Mouse (Mus musculus) intestine, embryonic 14.5 days (tissue): ENCODE measurements around the gene 0610010F05Rik. TPM values are rescaled to one million over a fixed set of nuclear protein-coding genes. Genes with fewer than 3 reads are reported as not detected.

Experiments
- ATAC-seq: fragments of 200-750 bp; cut with Nextera tagmentation; replicated peaks from 2 replicates; pipeline ENCODE4 v1.8.0; 2017; ENCODE audit warnings: low read depth, moderate number of reproducible peaks, moderate TSS enrichment, moderate library complexity; ENCODE audit not compliant: low FRiP score, low TSS enrichment
- DNase-seq: peaks from one replicate; pipeline ENCODE4 v3.0.0-alpha.2; 2018; ENCODE audit warnings: low spot score
- H3K27ac ChIP-seq: fragments of 300-500 bp; sonication (generic); 2 replicates; pipeline ENCODE4 v1.5.1; 2014; ENCODE audit warnings: low read depth, mild to moderate bottlenecking, control low read depth
- H3K27me3 ChIP-seq: fragments of 300-500 bp; sonication (generic); replicated peaks from 2 replicates; pipeline ENCODE4 v1.6.1; 2014; ENCODE audit warnings: low read length, control low read depth; ENCODE audit not compliant: control insufficient read depth, insufficient read depth
- H3K36me3 ChIP-seq: fragments of 300-500 bp; sonication (generic); 2 replicates; pipeline ENCODE4 v1.6.1; 2014; ENCODE audit warnings: low read length, control low read depth; ENCODE audit not compliant: control insufficient read depth, insufficient read depth
- H3K4me1 ChIP-seq: fragments of 300-500 bp; sonication (generic); replicated peaks from 2 replicates; pipeline ENCODE4 v1.6.1; 2014; ENCODE audit warnings: low read length, control low read depth, mixed read lengths; ENCODE audit not compliant: control insufficient read depth, insufficient read depth
- H3K4me2 ChIP-seq: fragments of 300-500 bp; sonication (generic); 2 replicates; pipeline ENCODE4 v1.6.1; 2014; ENCODE audit warnings: low read length
- H3K4me3 ChIP-seq: fragments of 300-500 bp; sonication (generic); 2 replicates; pipeline ENCODE4 v1.5.1; 2014; ENCODE audit warnings: low read depth, low read length, control low read depth, mixed read lengths
- H3K9ac ChIP-seq: fragments of 300-500 bp; sonication (generic); 2 replicates; pipeline ENCODE4 v1.6.1; 2014; ENCODE audit warnings: mild to moderate bottlenecking, low read length
- H3K9me3 ChIP-seq: fragments of 300-500 bp; sonication (generic); 2 replicates; pipeline ENCODE4 v1.6.1; 2016; ENCODE audit warnings: low read length, control low read depth; ENCODE audit not compliant: control insufficient read depth
- WGBS: fragments of 180-500 bp; shearing (Covaris S2); extraction: QIAGEN DNeasy Blood & Tissue Kit; methylation state at CpG from one replicate; pipeline ENCODE4 v1.1.7; 2014; 5-methylcytosine and 5-hydroxymethylcytosine counted together
- polyA plus RNA-seq: library from polyadenylated mRNA; unstranded; fragments of >200 nt; fragmentation: Nextera tagmentation; extraction: Ambion mirVana; gene quantifications from 2 replicates; pipeline ENCODE4 v1.2.1, GENCODE M21; 2014

The 0610010F05Rik gene
- polyA plus RNA-seq: 29.2 and 29.9 TPM in 2 replicates

- H3K4me3 ChIP-seq: peak within 1 kb of the TSS; percentile 68
- H3K36me3 ChIP-seq: peaks cover 2% of the 10 kb centered on the region
- ATAC-seq (peak; percentile 100), DNase-seq (peak; percentile 89)
- no peaks in the 10 kb centered on the region for H3K27me3 ChIP-seq
- under 1% methylated on average over 73 of the region's 103 CpGs for WGBS
- H3K9ac ChIP-seq: peak within 1 kb of the TSS; percentile 92
- H3K9me3 ChIP-seq: no peaks in the 10 kb centered on the region
- peak within 1 kb of the TSS; percentile 69 for H3K27ac ChIP-seq
- no peaks in the 10 kb centered on the region for H3K4me1 ChIP-seq
- peak within 1 kb of the TSS; percentile 65 for H3K4me2 ChIP-seq
Observed at GRCm38 (mm10) chr11:23632945-23633878, at the start of gene 0610010F05Rik. 0610010F05Rik (minus strand) TSS chr11:23633639.

- no peaks in the 10 kb centered on the region for H3K9me3 ChIP-seq
- no peak overlapping the region for H3K27ac ChIP-seq
- H3K4me3 ChIP-seq: no peak overlapping the region
- no peaks in the 10 kb centered on the region for H3K27me3 ChIP-seq
- no peaks in the 10 kb centered on the region for H3K4me1 ChIP-seq
- ATAC-seq: no peak
- DNase-seq: no peak
- WGBS: 92% methylated on average over 5 of the region's 5 CpGs
- peaks cover 50% of the 10 kb centered on the region for H3K36me3 ChIP-seq
- H3K9ac ChIP-seq: no peak overlapping the region
- H3K4me2 ChIP-seq: no peak overlapping the region
Observed at GRCm38 (mm10) chr11:23682561-23682960, 49.1 kb upstream of the 0610010F05Rik start.

- Histone ChIP-seq H3K27me3 (no peaks in the 10 kb centered on the region), H3K9me3 (no peaks in the 10 kb centered on the region), H3K4me2 (no peak overlapping the region), H3K4me3 (no peak overlapping the region), H3K27ac (no peak overlapping the region), H3K36me3 (peaks cover 64% of the 10 kb centered on the region), H3K9ac (no peak overlapping the region), H3K4me1 (no peaks in the 10 kb centered on the region)
- ATAC-seq (no peak), DNase-seq (no peak)
- 91% methylated on average over 6 of the region's 6 CpGs for WGBS
Observed at GRCm38 (mm10) chr11:23680435-23680950, 47.1 kb upstream of the 0610010F05Rik start.

GRCm38 (mm10) chr11:23679044-23679642, 45.7 kb upstream of the 0610010F05Rik start:
- no peak overlapping the region for H3K4me2 ChIP-seq
- no peak overlapping the region for H3K4me3 ChIP-seq
- ATAC-seq (no peak), DNase-seq (peak; percentile 80)
- H3K27ac ChIP-seq: no peak overlapping the region
- WGBS: 29% methylated on average over 3 of the region's 3 CpGs
- no peaks in the 10 kb centered on the region for H3K4me1 ChIP-seq
- peaks cover 76% of the 10 kb centered on the region for H3K36me3 ChIP-seq
- H3K9me3 ChIP-seq: no peaks in the 10 kb centered on the region
- no peaks in the 10 kb centered on the region for H3K27me3 ChIP-seq
- no peak overlapping the region for H3K9ac ChIP-seq

- Histone ChIP-seq H3K9me3 (no peaks in the 10 kb centered on the region), H3K4me1 (no peaks in the 10 kb centered on the region), H3K4me2 (no peak overlapping the region), H3K27me3 (no peaks in the 10 kb centered on the region), H3K4me3 (no peak overlapping the region), H3K36me3 (peaks cover 74% of the 10 kb centered on the region), H3K9ac (no peak overlapping the region), H3K27ac (no peak overlapping the region)
- DNase-seq (no peak), ATAC-seq (no peak)
- 90% methylated on average over 5 of the region's 5 CpGs for WGBS
Observed at GRCm38 (mm10) chr11:23676100-23676499, 42.7 kb upstream of the 0610010F05Rik start.

- Histone ChIP-seq H3K4me3 (no peak overlapping the region), H3K36me3 (peaks cover 55% of the 10 kb centered on the region), H3K9ac (no peak overlapping the region), H3K27ac (no peak overlapping the region), H3K9me3 (no peaks in the 10 kb centered on the region), H3K27me3 (no peaks in the 10 kb centered on the region), H3K4me1 (0 out of 2 replicates have a peak, but pooled peaks cover under 1% of the 10 kb centered on the region), H3K4me2 (no peak overlapping the region)
- WGBS: 69% methylated on average over 4 of the region's 4 CpGs
- DNase-seq (no peak), ATAC-seq (no peak)
Observed at GRCm38 (mm10) chr11:23672256-23672749, 38.9 kb upstream of the 0610010F05Rik start.

GRCm38 (mm10) chr11:23667128-23667527, 33.7 kb upstream of the 0610010F05Rik start:
- H3K4me1 ChIP-seq: 0 out of 2 replicates have a peak, but pooled peaks cover 3% of the 10 kb centered on the region
- H3K9me3 ChIP-seq: no peaks in the 10 kb centered on the region
- peak overlapping the region; percentile 85 for H3K9ac ChIP-seq
- ATAC-seq (no peak), DNase-seq (no peak)
- peak overlapping the region; percentile 89 for H3K4me3 ChIP-seq
- H3K27ac ChIP-seq: no peak overlapping the region
- H3K4me2 ChIP-seq: peak overlapping the region; percentile 73
- WGBS: 26% methylated on average over 3 of the region's 3 CpGs
- no peaks in the 10 kb centered on the region for H3K27me3 ChIP-seq
- peaks cover 7% of the 10 kb centered on the region for H3K36me3 ChIP-seq

- Histone ChIP-seq H3K9me3 (no peaks in the 10 kb centered on the region), H3K27me3 (no peaks in the 10 kb centered on the region), H3K4me2 (peak overlapping the region; percentile 73), H3K36me3 (0 out of 2 replicates have a peak, but pooled peaks cover 3% of the 10 kb centered on the region), H3K4me1 (0 out of 2 replicates have a peak, but pooled peaks cover 3% of the 10 kb centered on the region), H3K27ac (peak overlapping the region; percentile 86), H3K4me3 (peak overlapping the region; percentile 89), H3K9ac (peak overlapping the region; percentile 85)
- 5% methylated on average over 5 of the region's 5 CpGs for WGBS
- DNase-seq (no peak), ATAC-seq (no peak)
Observed at GRCm38 (mm10) chr11:23666526-23666925, 33.1 kb upstream of the 0610010F05Rik start.
